Mouse (Mus musculus): ENCODE results near the gene Trim30b.

GRCm38 (mm10) chr7:104369736-104370414 lies at the start of gene Trim30b:
- TF ChIP-seq CTCF (IDR thresholded peaks at IDR 0.05; ENCODE audit: low read depth, low read length) (no peak), GATA2 (IDR thresholded peaks at IDR 0.05; ENCODE audit: borderline replicate concordance, low read depth, low read length) (no peak), GATA1 (IDR thresholded peaks at IDR 0.05; ENCODE audit: borderline replicate concordance, low read length) (no peak), TAL1 (conservative IDR thresholded peaks at IDR 0.05; ENCODE audit: low read depth, low read length) (no peak), POLR2AphosphoS5 (IDR thresholded peaks at IDR 0.05; ENCODE audit: insufficient replicate concordance, low read depth, low read length) (no peak)

All from G1E (cell line).